Mouse (Mus musculus) cortical plate, adult 2 months (tissue): ENCODE data around the gene Erfe.

ENCODE experiments used
- CTCF ChIP-seq: fragments of 200-500 bp; IDR thresholded peaks from 2 replicates; pipeline ENCODE4 v1.5.1; 2011; ENCODE audit warnings: mild to moderate bottlenecking, control low read depth, low read length; ENCODE audit not compliant: insufficient read depth; ENCODE audit errors: extremely low read depth
- POLR2A ChIP-seq: fragments of 200-500 bp; IDR thresholded peaks from 2 replicates; pipeline ENCODE4 v1.6.1; 2011; ENCODE audit warnings: mild to moderate bottlenecking, low read length, control low read depth; ENCODE audit not compliant: insufficient read depth; ENCODE audit errors: extremely low read depth

GRCm38 (mm10) chr1:91420601-91421065 is 54.4 kb downstream of the Erfe start:
- TF ChIP-seq CTCF, result no peak
- no peak for TF ChIP-seq POLR2A
